Mouse (Mus musculus) embryonic stem cell, embryonic (primary cell): Measurements from ENCODE around the gene Stat4.

ENCODE experiments used
- CTCF ChIA-PET, 4 experiments: fragments of 300-600 bp in 2 of 4; fragments of 350-600 bp in 2 of 4; sonication (Branson Sonifier 250); formaldehyde crosslinking; loops; one replicate each; lab custom pipeline; 2022; ENCODE audit warnings: inconsistent platforms in 2 of 4; lab: Charles Lee
- POLR2A ChIA-PET, 4 experiments: fragments of 300-600 bp in 2 of 4; fragments of 350-600 bp in 2 of 4; sonication (Branson Sonifier 250); formaldehyde crosslinking; loops; one replicate each; lab custom pipeline; 2022; ENCODE audit warnings: antibody characterized with exemption in 4 of 4, inconsistent platforms in 1 of 4; lab: Charles Lee

Stat4 gene

DNA sequence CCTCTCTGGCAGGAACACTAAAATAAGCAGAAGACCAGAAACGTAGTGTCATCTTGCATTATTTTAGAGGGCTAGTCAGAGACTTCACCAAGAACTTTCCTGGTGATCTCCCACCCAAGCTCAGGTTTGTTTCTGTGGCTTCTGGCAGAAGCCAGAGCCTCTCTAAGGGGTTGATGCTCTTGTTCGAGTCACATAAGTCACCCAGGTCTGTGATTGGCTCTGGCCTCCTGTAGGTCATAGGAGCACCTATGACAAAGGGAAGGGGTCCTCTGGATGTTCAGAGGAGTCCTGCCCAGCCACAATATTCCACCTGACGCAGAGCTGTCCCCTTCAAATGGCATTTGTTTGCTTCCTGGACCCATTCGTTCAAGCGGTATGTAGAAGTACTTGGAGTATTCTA is at the start of gene Stat4:
Gene Stat4 (plus strand): TSS at position 301 of the 400 bp plus-strand sequence.
- ChIA-PET CTCF (interaction anchor here in 1 of 4 experiments (0.8 kb wide), 1 partner anchor 342 kb away, joined by 3 read pairs; no protein-coding TSS in a partner anchor), POLR2A (no interaction called here)

- CTCF ChIA-PET: no interaction called here
- POLR2A ChIA-PET: no interaction called here
Observed at GRCm38 (mm10) chr1:51938357-51938756, 48.6 kb upstream of the Stat4 start.

- POLR2A ChIA-PET: no interaction called here
Observed at GRCm38 (mm10) chr1:51944755-51945154, 42.2 kb upstream of the Stat4 start.

DNA sequence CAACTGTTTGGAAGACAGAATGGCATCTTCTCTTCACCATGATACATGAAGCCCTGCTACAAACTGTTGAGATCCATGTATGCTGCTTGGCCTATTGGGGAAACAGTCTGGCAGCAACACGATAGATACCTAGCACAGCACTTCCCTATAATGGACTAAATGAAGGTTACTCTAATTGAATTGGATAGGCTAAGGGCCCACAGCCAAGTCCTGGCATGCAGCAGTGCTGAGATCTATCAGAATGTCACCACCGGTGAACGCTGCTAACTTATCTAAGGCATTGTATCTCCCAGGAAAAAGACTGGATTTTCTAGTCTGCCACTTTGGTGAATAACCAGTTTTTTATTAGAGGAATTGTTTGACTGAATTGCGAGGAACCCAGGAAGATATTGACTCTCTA is 39.8 kb upstream of the Stat4 start:
- ChIA-PET CTCF (interaction anchor here in 1 of 4 experiments (0.6 kb wide), 1 partner anchor 167 kb away, joined by 3 read pairs; no protein-coding TSS in a partner anchor), POLR2A (interaction anchor here in 1 of 4 experiments (1.0 kb wide), 1 partner anchor 41 kb away, joined by 3 read pairs; no protein-coding TSS in a partner anchor)

More at GRCm38 (mm10) chr1:51944755-51945154, 42.2 kb upstream of the Stat4 start:
- CTCF ChIA-PET: interaction anchor here in 3 of 4 experiments (0.8 to 2.2 kb wide), 6 partner anchors 142 to 362 kb away, joined by 3 to 12 read pairs (median 4); no protein-coding TSS in a partner anchor

DNA sequence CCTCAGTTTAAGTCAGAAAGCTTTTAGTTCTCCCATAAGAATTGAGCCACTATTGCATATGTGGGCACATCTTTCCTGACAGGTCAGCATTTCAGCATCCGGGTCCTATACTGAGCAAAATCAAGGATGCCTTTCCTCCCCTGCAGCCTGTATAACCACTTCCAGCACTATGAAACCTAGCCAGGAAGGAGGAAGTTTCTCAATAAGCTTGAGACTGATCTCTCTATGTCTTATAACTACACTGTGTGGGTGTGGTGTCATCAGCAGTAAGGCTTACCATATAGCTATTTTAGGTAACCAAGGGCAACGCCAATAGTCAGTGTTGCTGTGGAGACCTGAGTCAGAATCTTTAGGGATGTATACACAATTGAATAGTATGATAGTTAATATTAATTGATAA is 22.3 kb upstream of the Stat4 start:
- CTCF ChIA-PET: no interaction called here
- POLR2A ChIA-PET: no interaction called here

GRCm38 (mm10) chr1:51968994-51969393 is 18.0 kb upstream of the Stat4 start:
- CTCF ChIA-PET: interaction anchor here in 1 of 4 experiments (1.2 kb wide), 1 partner anchor 10 kb away, joined by 3 read pairs; no protein-coding TSS in a partner anchor
- POLR2A ChIA-PET: no interaction called here

DNA sequence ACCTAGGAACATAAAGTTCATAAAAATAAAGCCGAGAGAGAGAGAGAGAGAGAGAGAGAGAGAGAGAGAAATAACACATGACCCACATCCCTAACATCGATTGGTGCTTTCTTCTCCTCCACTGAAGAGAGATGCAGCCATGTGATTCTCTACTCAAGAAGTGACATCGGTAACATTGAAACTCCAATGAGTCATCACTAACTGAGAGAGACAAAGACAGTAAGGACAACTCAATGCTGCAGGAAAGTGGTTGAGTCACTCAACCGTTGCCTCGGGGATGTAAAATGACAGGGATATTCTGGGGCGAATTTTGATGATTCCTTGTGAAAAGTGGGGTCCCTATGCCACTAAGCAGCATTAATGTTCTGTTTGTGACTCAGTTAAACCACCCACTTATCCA is 16.8 kb upstream of the Stat4 start:
- ChIA-PET CTCF (interaction anchor here in 1 of 4 experiments (1.2 kb wide), 1 partner anchor 11 kb away, joined by 3 read pairs; no protein-coding TSS in a partner anchor), POLR2A (interaction anchor here in 1 of 4 experiments (0.7 kb wide), 1 partner anchor 29 kb away, joined by 3 read pairs; no protein-coding TSS in a partner anchor)

DNA sequence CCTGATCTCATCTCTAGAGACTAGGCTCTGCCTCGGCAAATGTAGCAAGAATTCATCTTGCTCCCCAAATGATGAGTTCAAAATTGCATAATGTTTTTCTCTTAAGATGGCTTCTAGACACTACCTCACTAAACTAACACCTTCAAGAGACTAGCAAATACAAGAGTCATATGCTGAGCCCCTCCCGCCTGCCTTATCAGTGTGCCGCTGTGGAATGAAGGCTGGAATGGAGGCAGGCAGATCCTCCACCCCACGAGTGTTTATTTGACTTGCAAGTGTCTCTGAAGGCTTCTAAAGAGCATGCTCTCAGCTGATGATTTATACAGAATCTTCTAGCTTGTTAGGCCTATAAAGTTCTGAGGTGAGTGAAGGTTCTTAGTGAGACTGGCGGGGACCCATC is 11.4 kb upstream of the Stat4 start:
- ChIA-PET POLR2A (no interaction called here), CTCF (interaction anchor here in 2 of 4 experiments (0.6 kb wide), 2 partner anchors 206 to 337 kb away, joined by 4 to 12 read pairs; no protein-coding TSS in a partner anchor)

GRCm38 (mm10) chr1:51979048-51979447 is 7.9 kb upstream of the Stat4 start:
- ChIA-PET CTCF (no interaction called here), POLR2A (no interaction called here)

DNA sequence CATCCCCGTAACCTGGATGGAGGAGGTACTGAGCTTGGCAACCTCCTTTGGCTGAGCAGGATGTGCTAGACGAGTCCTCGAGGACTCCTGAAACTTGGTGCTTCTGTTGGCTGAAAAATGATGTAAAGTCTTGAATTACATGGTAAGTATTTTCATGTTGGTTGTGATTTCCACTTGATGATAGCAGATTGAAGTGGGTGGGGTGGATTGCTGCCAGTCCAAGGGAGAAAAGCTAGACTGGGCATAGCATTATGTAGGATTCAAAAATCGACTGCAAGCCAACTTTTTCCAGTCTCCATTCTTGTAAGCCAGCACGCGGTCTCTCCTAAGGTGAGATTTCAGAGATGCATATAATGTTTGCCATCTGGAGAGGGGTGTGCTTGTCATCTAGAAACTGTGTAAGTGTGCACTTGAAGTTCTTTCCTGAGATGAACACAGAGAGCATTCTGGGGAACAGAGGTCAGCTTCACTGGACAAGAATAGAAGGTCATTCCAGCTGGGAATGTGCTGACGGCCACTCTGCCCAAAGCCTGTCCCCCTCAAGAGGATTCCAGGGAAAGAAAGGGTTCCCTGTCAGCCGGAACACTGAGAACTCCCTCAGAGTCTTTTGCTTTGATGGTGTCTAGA is 5.1 kb downstream of the Stat4 start:
- ChIA-PET POLR2A (interaction anchor here in 2 of 4 experiments (0.7 kb wide), 2 partner anchors 190 to 241 kb away, joined by 3 to 7 read pairs; partner anchors contain the start of gene Gls (in 1 of the 2)), CTCF (no interaction called here)

GRCm38 (mm10) chr1:51996056-51996455 is 9.1 kb downstream of the Stat4 start:
- ChIA-PET CTCF (interaction anchor here in 1 of 4 experiments (0.5 to 0.7 kb wide), 2 partner anchors 174 to 358 kb away, joined by 3 to 7 read pairs; no protein-coding TSS in a partner anchor), POLR2A (no interaction called here)

DNA sequence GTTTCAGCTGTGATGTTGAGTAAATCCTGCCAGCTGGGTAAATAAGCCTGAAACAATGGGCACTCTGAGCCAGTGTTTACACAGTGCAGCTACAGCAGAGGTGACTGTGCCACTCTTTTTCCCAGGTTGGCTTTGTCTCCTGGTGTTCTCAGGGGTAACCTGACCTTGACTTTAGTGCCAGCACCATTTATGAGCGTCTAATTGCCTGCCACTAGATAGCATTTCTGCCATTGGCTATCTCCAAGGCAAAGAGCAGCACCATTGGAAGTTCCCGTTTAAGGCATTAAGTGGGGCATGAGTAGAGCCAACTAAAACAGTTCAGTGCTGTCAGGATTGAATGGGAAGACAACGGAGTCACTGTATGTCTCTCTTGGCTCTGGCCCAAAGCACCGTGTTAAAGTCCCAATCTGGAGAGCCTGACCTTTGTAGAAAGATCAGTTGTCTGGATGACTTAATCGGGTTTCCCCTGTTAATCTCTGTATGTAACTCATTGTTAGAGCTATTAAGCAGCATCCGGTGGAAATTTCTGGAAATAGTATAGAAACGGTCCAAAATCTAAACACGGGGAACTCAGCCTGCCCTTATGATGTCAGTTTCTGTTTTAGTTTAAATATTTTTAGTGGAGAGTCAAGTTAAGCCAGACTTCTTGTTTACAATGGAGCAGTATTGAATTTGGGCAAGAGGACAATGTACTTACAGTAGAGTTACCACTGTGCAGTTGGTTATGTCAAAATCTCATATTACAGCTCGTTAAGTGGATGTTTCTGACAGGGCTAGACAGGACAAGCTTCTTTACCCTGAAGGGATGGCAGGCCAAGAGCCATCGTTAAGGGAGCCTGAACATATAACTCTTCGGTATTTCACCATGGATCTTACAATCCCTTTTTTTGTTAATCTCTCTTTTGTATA is 10.1 kb downstream of the Stat4 start:
- POLR2A ChIA-PET: no interaction called here
- CTCF ChIA-PET: no interaction called here

DNA sequence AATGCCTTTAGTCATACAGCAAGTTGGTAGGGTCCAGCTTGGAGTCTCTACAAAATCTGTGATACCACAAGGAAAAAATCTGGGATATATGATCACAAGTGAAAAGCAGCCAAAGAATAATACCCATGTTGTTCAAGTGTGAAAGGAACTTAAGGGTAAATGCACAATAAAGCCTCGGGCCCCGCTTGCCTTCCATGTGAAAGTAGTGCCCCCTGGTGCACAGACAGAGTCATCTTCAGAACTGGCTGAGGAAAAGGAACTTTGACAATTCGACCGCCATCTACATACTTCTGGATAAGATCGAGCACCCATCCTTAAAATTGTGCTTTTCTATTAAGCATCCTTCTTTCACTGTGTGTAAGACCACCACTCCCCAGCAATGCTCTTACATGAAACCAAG is 11.6 kb downstream of the Stat4 start:
- CTCF ChIA-PET: interaction anchor here in 3 of 4 experiments (0.6 to 1.0 kb wide), 7 partner anchors 262 to 360 kb away, joined by 3 to 6 read pairs (median 4); no protein-coding TSS in a partner anchor
- POLR2A ChIA-PET: interaction anchor here in 1 of 4 experiments (1.0 kb wide), 1 partner anchor 354 kb away, joined by 3 read pairs; no protein-coding TSS in a partner anchor

DNA sequence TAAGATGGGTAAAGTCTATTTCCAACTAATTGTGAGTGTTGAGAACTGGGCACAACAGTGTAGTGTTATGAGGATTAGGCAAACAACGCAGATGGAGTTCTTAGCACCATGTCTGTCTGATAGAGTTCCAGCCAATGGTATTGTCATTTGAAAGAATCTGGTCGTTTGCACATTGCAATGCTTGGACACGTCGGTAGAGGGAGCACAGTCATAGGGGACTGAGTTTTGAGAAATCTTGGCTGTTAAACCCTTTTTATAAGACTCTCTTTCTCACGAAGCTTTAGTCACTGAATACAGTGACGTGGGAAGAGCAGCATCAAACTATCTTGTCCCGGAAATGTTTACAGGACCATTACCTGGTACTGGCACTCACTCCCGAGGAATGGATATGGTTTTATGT is 17.1 kb downstream of the Stat4 start:
- POLR2A ChIA-PET: no interaction called here
- CTCF ChIA-PET: interaction anchor here in 3 of 4 experiments (1.1 to 2.7 kb wide), 7 partner anchors 80 to 229 kb away, joined by 3 to 13 read pairs (median 5); partner anchors contain the start of gene Gls (in 1 of the 3)

- ChIA-PET CTCF (no interaction called here), POLR2A (no interaction called here)
Observed at GRCm38 (mm10) chr1:52008443-52008842, 21.5 kb downstream of the Stat4 start.

- CTCF ChIA-PET: interaction anchor here in 1 of 4 experiments (1.2 kb wide), 1 partner anchor 365 kb away, joined by 3 read pairs; no protein-coding TSS in a partner anchor
- POLR2A ChIA-PET: interaction anchor here in 1 of 4 experiments (0.6 kb wide), 1 partner anchor 18 kb away, joined by 3 read pairs; no protein-coding TSS in a partner anchor
Observed at GRCm38 (mm10) chr1:52008947-52009346, 22.0 kb downstream of the Stat4 start.

GRCm38 (mm10) chr1:52010741-52011140 is 23.8 kb downstream of the Stat4 start:
- CTCF ChIA-PET: interaction anchor here in 1 of 4 experiments (0.6 kb wide), 1 partner anchor 395 kb away, joined by 4 read pairs; no protein-coding TSS in a partner anchor
- POLR2A ChIA-PET: interaction anchor here in 1 of 4 experiments (1.0 kb wide), 1 partner anchor 532 kb away, joined by 3 read pairs; the partner anchor contains the start of gene Nabp1

DNA sequence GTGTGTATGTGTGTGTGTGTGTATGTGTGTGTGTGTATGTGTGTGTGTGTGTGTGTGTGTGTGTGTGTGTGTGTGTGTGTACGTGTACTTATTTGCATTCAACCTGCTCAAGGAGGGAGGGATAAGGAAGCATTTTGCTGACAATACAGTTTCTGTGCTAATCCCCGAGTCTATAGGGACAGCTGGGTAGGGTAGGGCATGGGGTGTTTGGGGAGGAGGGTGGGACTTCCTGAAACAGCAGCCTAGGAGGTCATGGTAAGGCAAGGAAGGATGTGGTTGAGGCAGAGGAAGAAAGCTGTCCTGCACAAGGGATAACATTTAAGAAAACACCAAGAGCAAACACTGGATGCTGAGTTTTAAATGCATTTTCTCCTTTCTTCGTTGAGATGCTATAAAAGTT is 24.3 kb downstream of the Stat4 start:
- ChIA-PET POLR2A (interaction anchor here in 1 of 4 experiments (1.0 kb wide), 1 partner anchor 533 kb away, joined by 3 read pairs; the partner anchor contains the start of gene Nabp1), CTCF (interaction anchor here in 1 of 4 experiments (0.6 kb wide), 1 partner anchor 395 kb away, joined by 4 read pairs; no protein-coding TSS in a partner anchor)
